Mouse (Mus musculus) liver, embryonic 14.5 days (tissue): ENCODE results near the gene Timmdc1. TPM values are rescaled to one million over a fixed set of nuclear protein-coding genes. Genes with fewer than 3 reads are reported as not detected.

ENCODE experiments used
- ATAC-seq: fragments of 200-750 bp; cut with Nextera tagmentation; 2 replicates; pipeline ENCODE4 v1.8.0; 2017; ENCODE audit warnings: moderate number of reproducible peaks, mild to moderate bottlenecking, moderate library complexity; ENCODE audit not compliant: insufficient read depth
- DNase-seq, 3 experiments: peaks; one replicate each; pipeline ENCODE4 v3.0.0-alpha.2; 2012 to 2013; ENCODE audit warnings: low read depth in 3 of 3, low spot score in 3 of 3
- H3K27ac ChIP-seq: fragments of 300-500 bp; sonication (generic); 2 replicates; pipeline ENCODE4 v1.5.1; 2014; ENCODE audit warnings: moderate library complexity, mild to moderate bottlenecking, control low read depth, inconsistent platforms
- H3K27me3 ChIP-seq: fragments of 300-500 bp; sonication (generic); 2 replicates; pipeline ENCODE4 v1.6.1; 2014; ENCODE audit warnings: mild to moderate bottlenecking, low read length, moderate library complexity; ENCODE audit not compliant: control insufficient read depth, insufficient read depth
- H3K36me3 ChIP-seq: fragments of 300-500 bp; sonication (generic); replicated peaks from 2 replicates; pipeline ENCODE4 v1.6.1; 2014; ENCODE audit warnings: low read depth; ENCODE audit not compliant: control insufficient read depth, insufficient read depth
- H3K4me1 ChIP-seq, 2 experiments: fragments of 200-500 bp in 1 of 2; fragments of 300-500 bp in 1 of 2; sonication (generic) in 1 of 2; replicated peaks; 2 replicates each; pipeline ENCODE4 v1.6.1; 2012 to 2014; ENCODE audit warnings: antibody characterized with exemption in 1 of 2, inconsistent platforms in 1 of 2, low read length in 1 of 2; ENCODE audit not compliant: control insufficient read depth in 2 of 2, insufficient read depth in 2 of 2
- H3K4me2 ChIP-seq: fragments of 300-500 bp; sonication (generic); 2 replicates; pipeline ENCODE4 v1.6.1; 2014; ENCODE audit warnings: low read depth, mild to moderate bottlenecking, control low read depth, moderate library complexity
- H3K4me3 ChIP-seq, 2 experiments: fragments of 200-500 bp in 1 of 2; fragments of 300-500 bp in 1 of 2; sonication (generic) in 1 of 2; 2 replicates each; pipeline ENCODE4 v1.5.1; 2012 to 2014; ENCODE audit warnings: low read depth in 2 of 2, low read length in 2 of 2, mild to moderate bottlenecking in 2 of 2, control low read depth in 1 of 2, inconsistent platforms in 1 of 2, moderate library complexity in 1 of 2; ENCODE audit not compliant: insufficient read depth in 1 of 2
- H3K9ac ChIP-seq: fragments of 300-500 bp; sonication (generic); replicated peaks from 2 replicates; pipeline ENCODE4 v1.6.1; 2014; ENCODE audit warnings: mild to moderate bottlenecking, control low read depth, moderate library complexity
- H3K9me3 ChIP-seq: fragments of 300-500 bp; sonication (generic); 2 replicates; pipeline ENCODE4 v1.6.1; 2016; ENCODE audit warnings: low read length, mixed read lengths; ENCODE audit not compliant: control insufficient read depth
- CTCF ChIP-seq: IDR thresholded peaks from 2 replicates; pipeline ENCODE4 v1.5.1; 2016; ENCODE audit warnings: antibody characterized with exemption, low read depth, control low read depth
- EP300 ChIP-seq: IDR thresholded peaks from 2 replicates; pipeline ENCODE4 v1.6.1; 2016; ENCODE audit warnings: antibody characterized with exemption, low read depth
- WGBS: fragments of 180-500 bp; shearing (Covaris S2); extraction: QIAGEN DNeasy Blood & Tissue Kit; methylation state at CpG from one replicate; pipeline ENCODE4 v1.1.7; 2014; ENCODE audit not compliant: insufficient replicate concordance; 5-methylcytosine and 5-hydroxymethylcytosine counted together
- polyA plus RNA-seq, 2 experiments: library from polyadenylated mRNA; depleted of rRNA in 1 of 2; stranded (reverse) in 1 of 2; unstranded in 1 of 2; fragments of >200 nt; fragmentation: Nextera tagmentation in 1 of 2; extraction: Ambion mirVana in 1 of 2; gene quantifications; 2 replicates each; pipeline versions ENCODE4 v1.2.1 to v1.2.3; 2012 to 2014

Gene Timmdc1
- polyA plus RNA-seq, 2 experiments: 5.6 to 7.2 TPM

- Histone ChIP-seq H3K4me3 (peak overlapping the region; percentile 69 to 72), H3K9me3 (no peaks in the 10 kb centered on the region), H3K27ac (peak overlapping the region; percentile 53), H3K9ac (peak overlapping the region; percentile 66), H3K36me3 (no peaks in the 10 kb centered on the region; the same call in none of the 2 replicates), H3K4me1 (peaks cover 0 to 8% of the 10 kb centered on the region in 2 experiments; a peak in 2 of 4 replicates), H3K27me3 (no peaks in the 10 kb centered on the region; the same call in none of the 2 replicates), H3K4me2 (peak overlapping the region; percentile 95)
- peak; percentile 86 to 88 (median 86) for DNase-seq
- TF ChIP-seq CTCF (no peak), EP300 (no peak)
- 6% methylated on average over 37 of the region's 37 CpGs for WGBS
- ATAC-seq: peak; percentile 98
Observed at GRCm38 (mm10) chr16:38562131-38562967, 39.9 kb upstream of the Timmdc1 start.

GRCm38 (mm10) chr16:38558221-38558748 is 35.8 kb upstream of the Timmdc1 start, which contains the start of gene Tmem39a:
Gene Tmem39a, plus strand, starts transcription at chr16:38558698.
- Histone ChIP-seq H3K4me2 (no peak within 1 kb of the TSS), H3K9me3 (no peaks in the 10 kb centered on the region), H3K36me3 (no peaks in the 10 kb centered on the region), H3K27me3 (no peaks in the 10 kb centered on the region; the same call in none of the 2 replicates), H3K4me1 (peaks cover 0 to 6% of the 10 kb centered on the region in 2 experiments; a peak in 1 of 4 replicates), H3K9ac (no peak within 1 kb of the TSS), H3K4me3 (no peak within 1 kb of the TSS), H3K27ac (no peak within 1 kb of the TSS)
- TF ChIP-seq CTCF: no peak
- ATAC-seq (no peak), DNase-seq (no peak)
- WGBS: 74% methylated on average over 3 of the region's 3 CpGs

DNA sequence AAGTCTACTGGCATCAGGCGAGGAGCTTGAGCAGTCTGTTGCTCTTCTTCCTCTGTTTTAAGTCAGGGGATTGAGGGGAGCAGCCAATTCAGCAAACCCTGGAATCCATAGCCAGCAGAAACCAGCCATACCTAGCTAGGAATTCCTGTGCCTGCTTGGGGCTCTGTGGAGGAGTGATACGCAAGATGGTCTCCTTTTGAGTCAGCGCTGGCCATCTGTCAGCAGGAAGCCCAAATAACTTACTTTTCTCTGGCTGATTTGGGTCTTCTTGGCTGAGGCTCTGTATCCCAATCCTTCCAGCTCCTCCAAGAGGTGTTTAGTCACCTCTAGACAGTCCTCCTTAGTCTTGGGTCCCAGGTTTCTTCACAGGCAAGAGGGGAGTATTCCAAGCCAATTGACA is 33.5 kb upstream of the Timmdc1 start:
- H3K36me3 ChIP-seq: no peaks in the 10 kb centered on the region
- 65% methylated on average over 3 of the region's 3 CpGs for WGBS
- no peak overlapping the region for H3K4me2 ChIP-seq
- H3K9ac ChIP-seq: no peak overlapping the region
- no peak overlapping the region for H3K27ac ChIP-seq
- no peak overlapping the region for H3K4me3 ChIP-seq
- no peaks in the 10 kb centered on the region; the same call in none of the 2 replicates for H3K27me3 ChIP-seq
- no peak for ATAC-seq
- H3K9me3 ChIP-seq: no peaks in the 10 kb centered on the region
- no peak for DNase-seq
- TF ChIP-seq CTCF (no peak), EP300 (no peak)
- no peaks in the 10 kb centered on the region for H3K4me1 ChIP-seq

DNA sequence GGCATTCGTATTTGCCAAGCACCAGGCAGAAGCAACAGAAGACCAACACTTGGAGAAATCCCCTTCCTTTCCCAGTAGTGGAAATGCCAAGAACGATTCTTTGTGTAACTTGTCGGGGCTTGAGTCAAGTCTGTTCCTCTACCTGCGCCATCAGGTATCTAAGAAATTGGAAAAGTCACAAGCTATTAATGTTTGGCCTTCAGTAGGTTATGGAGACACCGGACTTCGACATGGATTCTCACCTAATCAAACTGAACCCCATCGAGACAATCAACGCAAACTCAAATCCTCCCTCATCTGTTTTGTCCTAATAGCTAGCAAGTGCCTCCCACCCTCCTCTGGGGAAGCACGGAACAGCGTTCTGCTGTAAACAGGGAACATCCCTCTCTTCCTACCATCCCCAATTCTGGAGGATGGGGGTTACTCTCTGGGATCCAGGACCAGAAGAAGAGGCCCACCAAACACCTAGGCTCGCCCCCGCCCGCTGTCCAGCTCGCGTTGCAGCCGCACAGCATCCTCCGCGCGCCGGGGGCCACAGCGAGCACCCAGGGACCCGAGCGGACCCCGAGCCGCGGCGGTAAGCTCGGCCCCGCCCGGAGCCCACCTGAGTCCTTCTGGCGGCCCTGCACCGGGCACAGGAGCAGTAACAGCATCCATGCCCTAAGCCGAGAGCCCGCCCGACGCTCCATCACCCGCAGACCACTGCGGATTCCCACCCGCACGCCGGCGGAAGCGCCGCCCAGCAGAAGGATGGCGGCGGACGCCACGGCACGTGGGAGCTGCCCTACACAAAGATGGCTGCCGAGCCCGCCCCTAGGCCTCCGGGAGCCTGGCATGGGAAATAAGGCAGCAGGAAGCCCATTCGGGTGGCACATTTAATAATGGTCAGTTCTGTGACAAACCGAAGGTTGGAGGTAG is 27.3 kb upstream of the Timmdc1 start, which contains the start of gene Poglut1:
TSS of gene Poglut1 (minus strand) at position 780 of the 918 bp plus-strand sequence.
- DNase-seq: peak; percentile 28 to 30 (median 28)
- Histone ChIP-seq H3K27ac (no peak within 1 kb of the TSS), H3K4me2 (peak within 1 kb of the TSS; percentile 69), H3K9ac (peak within 1 kb of the TSS; percentile 49), H3K27me3 (no peaks in the 10 kb centered on the region; the same call in 1 of the 2 replicates), H3K9me3 (no peaks in the 10 kb centered on the region), H3K36me3 (no peaks in the 10 kb centered on the region), H3K4me1 (peaks cover 11 to 13% of the 10 kb centered on the region in 2 experiments), H3K4me3 (peak within 1 kb of the TSS; percentile 78 to 80)
- ATAC-seq: peak; percentile 75
- TF ChIP-seq CTCF: no peak
- TF ChIP-seq EP300: no peak
- 3% methylated on average over 54 of the region's 54 CpGs for WGBS
